Mouse (Mus musculus) layer of hippocampus, adult 18-20 months (tissue): Measurements from ENCODE around the gene Ifnl3. TPM values are rescaled to one million over a fixed set of nuclear protein-coding genes. Genes with fewer than 3 reads are reported as not detected.

Source experiments
- microRNA-seq, 2 experiments: library from miRNA; unstranded; fragments of <30 nt; microRNA quantifications; one replicate each; pipeline ENCODE4 v1.2.0; 2021
- total RNA-seq, 2 experiments: library from RNA; stranded (reverse); gene quantifications; 2 replicates each; pipeline ENCODE4 v1.2.3; 2021

Gene Ifnl3
- total RNA-seq, 2 experiments from 2014 or later, result not detected

Small RNA genes lying within 50 kb of the gene (microRNA-seq; reads per million reads assigned to microRNA genes)
- 0.99 to 1.4 reads per million in 2 experiments for gene Mir7049

Other genes with a start within 250 kb of the Ifnl3 start
- gene Eid2b, start 245.1 kb upstream of the Ifnl3 start, total RNA-seq, result 10 to 100 TPM; 37.8 to 38.4 TPM
- gene Selenov, start 231.7 kb upstream of the Ifnl3 start, total RNA-seq, result under 1 TPM in 1 of 2 experiments, not detected in 1; 0.25 TPM
- 1 to 10 TPM; 2.1 to 2.6 TPM for gene Dll3, start 220.6 kb upstream of the Ifnl3 start, total RNA-seq
- gene Timm50, start 210.8 kb upstream of the Ifnl3 start, total RNA-seq, result 10 to 100 TPM; 42.4 to 44.3 TPM
- gene Supt5, start 184.1 kb upstream of the Ifnl3 start, total RNA-seq, result 100 to 1,000 TPM; 116 to 119 TPM
- gene Rps16, start 172.2 kb upstream of the Ifnl3 start, total RNA-seq, result 100 to 1,000 TPM; 481 to 546 TPM
- gene Plekhg2, start 150.2 kb upstream of the Ifnl3 start, total RNA-seq, result 1 to 10 TPM; 4.8 to 5.1 TPM
- 1 to 10 TPM; 3.5 to 3.7 TPM for gene Zfp36, start 142.6 kb upstream of the Ifnl3 start, total RNA-seq
- 10 to 100 TPM; 21.4 to 22.1 TPM for gene Med29, start 130.1 kb upstream of the Ifnl3 start, total RNA-seq
- gene Paf1, start 129.9 kb upstream of the Ifnl3 start, total RNA-seq, result 10 to 100 TPM; 64.9 to 69.3 TPM
- gene Gmfg, start 85.4 kb upstream of the Ifnl3 start, total RNA-seq, result 1 to 10 TPM; 2.2 to 2.4 TPM
- 10 to 100 TPM; 75.5 to 81.1 TPM for gene Lrfn1, start 70.9 kb upstream of the Ifnl3 start, total RNA-seq
- gene Ifnl2, start 12.4 kb upstream of the Ifnl3 start, total RNA-seq, result not detected
- gene Sycn, start 18.0 kb downstream of the Ifnl3 start, total RNA-seq, result not detected
- under 1 TPM in 1 of 2 experiments, not detected in 1; 0.28 TPM for gene Nccrp1, start 24.4 kb downstream of the Ifnl3 start, total RNA-seq
- gene Samd4b, start 75.3 kb downstream of the Ifnl3 start, total RNA-seq, result 10 to 100 TPM; 74.1 to 77.1 TPM
- gene Pak4, start 75.3 kb downstream of the Ifnl3 start, total RNA-seq, result 10 to 100 TPM; 12.7 to 14.6 TPM
- 1 to 10 TPM; 1.4 to 4.6 TPM for gene Acp7, start 108.5 kb downstream of the Ifnl3 start, total RNA-seq
- 10 to 100 TPM; 18.9 to 21.7 TPM for gene Fbxo27, start 170.0 kb downstream of the Ifnl3 start, total RNA-seq
- gene Fbxo17, start 194.0 kb downstream of the Ifnl3 start, total RNA-seq, result 1 to 10 TPM; 1.5 to 1.9 TPM
- gene Mrps12, start 219.0 kb downstream of the Ifnl3 start, total RNA-seq, result 10 to 100 TPM; 60.6 to 67.1 TPM
- 10 to 100 TPM; 11.1 to 11.2 TPM for gene Sars2, start 219.2 kb downstream of the Ifnl3 start, total RNA-seq
- under 1 TPM; 0.30 to 0.63 TPM for gene Ccer2, start 233.3 kb downstream of the Ifnl3 start, total RNA-seq
- 100 to 1,000 TPM; 125 to 129 TPM for gene Sirt2, start 243.9 kb downstream of the Ifnl3 start, total RNA-seq
- gene Nfkbib, start 244.7 kb downstream of the Ifnl3 start, total RNA-seq, result 10 to 100 TPM; 29.0 to 29.2 TPM